Mouse (Mus musculus) naive thymus-derived CD4-positive, alpha-beta T cell, adult 2 months (primary cell): ENCODE measurements around the gene Azi2.

ENCODE experiments used
- DNase-seq: peaks from one replicate; pipeline ENCODE4 v3.0.0-alpha.2; 2011; ENCODE audit warnings: low read depth

The Azi2 gene

DNA sequence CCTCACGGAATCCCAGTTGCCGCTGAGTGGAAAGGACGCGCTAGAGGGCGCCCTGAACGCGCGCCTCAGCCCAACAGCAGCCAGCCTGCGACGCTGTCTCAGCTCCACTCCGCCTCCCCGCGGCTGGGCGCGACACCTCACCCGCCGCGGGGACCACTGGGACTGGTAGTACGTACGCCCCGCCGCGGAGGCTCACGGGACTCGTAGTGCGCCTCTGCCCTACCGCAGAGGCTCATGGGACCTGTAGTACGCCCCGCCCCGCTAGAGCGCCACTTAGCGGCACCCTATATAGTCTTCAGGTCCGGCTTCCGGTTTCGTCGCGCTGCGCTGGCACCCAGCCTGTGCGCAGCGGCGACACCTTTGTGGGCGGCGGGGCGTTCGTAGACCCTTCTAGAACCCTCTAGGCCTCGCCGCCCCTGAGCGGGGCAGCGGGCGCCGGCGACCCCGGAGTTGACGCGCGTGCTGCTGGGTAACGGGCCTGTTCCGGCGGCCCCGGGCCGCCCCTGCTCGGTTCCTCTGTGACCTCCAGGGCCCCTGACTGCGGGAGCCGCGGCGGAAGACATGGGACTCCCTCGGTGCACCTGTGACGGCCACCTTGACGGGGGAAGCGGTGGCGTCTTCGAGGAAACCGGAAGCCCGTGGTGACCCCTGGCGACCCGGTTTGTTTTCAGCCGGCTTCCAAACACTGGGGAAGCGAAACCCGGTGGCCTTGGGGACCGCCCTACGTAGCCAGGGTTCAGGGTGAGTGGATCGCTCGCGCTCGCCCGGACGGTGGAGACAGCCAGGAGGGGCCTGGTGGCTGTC, at the start of gene Azi2:
TSS of gene Azi2 (plus strand) at position 282 of the 804 bp plus-strand sequence.
- peak; percentile 100 for DNase-seq

GRCm38 (mm10) chr9:117996631-117997030, 43.7 kb upstream of the Azi2 start:
- DNase-seq = no peak

GRCm38 (mm10) chr9:118001488-118001887, 38.8 kb upstream of the Azi2 start:
- DNase-seq = no peak

- DNase-seq = no peak
Observed at GRCm38 (mm10) chr9:118003218-118003886, 36.9 kb upstream of the Azi2 start.

DNA sequence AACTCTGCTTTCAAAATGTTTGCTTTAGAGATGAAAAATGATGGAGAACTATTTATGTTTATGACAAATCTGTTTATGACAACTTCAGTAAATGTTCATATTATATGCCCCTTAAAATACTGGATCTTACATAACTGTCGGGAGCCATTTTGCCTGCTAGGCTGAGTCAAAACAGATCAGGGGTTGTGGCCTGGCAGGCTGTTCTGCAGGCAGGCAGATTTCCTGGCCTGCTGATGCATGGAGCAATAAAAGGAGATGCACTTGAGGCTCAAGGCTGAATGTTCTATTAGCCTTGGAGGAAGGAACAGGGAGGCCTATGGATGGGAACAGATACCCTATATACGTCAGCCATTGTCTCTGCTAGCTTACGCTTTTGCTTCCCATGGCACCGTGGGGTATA, 36.4 kb upstream of the Azi2 start:
- no peak for DNase-seq

GRCm38 (mm10) chr9:118012928-118013327, 27.4 kb upstream of the Azi2 start:
- no peak for DNase-seq

DNA sequence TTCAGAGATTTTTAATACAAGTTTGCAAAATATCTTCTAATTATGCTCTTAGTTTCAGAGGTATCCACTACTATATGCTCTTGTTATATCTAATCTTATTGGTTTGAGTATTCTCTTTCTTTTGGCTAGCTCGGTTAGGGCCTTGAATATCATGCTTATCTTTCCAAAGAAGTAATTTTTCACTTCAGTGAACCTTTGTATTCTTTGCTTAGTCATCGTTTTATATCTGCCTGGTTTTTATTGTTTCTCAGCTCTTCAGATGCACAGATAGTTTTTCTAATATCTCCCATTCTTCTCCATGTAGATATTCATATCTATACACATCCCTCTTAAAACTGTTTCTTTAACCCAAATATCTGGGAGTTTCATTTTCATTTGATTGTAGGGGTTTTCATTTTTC, 15.3 kb upstream of the Azi2 start:
- no peak for DNase-seq

- no peak for DNase-seq
Observed at GRCm38 (mm10) chr9:118029490-118029889, 10.8 kb upstream of the Azi2 start.

DNA sequence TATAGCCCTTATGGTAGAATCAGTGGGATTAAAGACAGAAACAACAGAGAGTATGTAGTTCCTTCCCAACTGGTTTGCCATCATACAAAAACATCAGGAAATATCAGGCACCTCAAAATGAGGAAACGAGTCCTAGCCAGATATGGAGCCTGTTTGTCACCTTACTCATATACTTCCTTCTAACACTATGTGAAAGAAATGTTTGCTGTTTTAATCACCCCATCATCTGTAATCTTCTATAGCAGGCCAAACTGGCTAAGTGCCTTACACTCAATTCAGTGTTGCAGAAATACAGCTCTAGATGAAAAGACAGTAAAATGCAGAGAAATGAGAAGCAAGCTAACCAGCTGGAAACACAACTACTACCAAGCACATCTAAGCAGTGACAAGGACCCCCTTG, 10.0 kb upstream of the Azi2 start:
- no peak for DNase-seq

GRCm38 (mm10) chr9:118031694-118032093, 8.6 kb upstream of the Azi2 start:
- DNase-seq = no peak

- DNase-seq = no peak
Observed at GRCm38 (mm10) chr9:118034990-118035389, 5.3 kb upstream of the Azi2 start.

DNA sequence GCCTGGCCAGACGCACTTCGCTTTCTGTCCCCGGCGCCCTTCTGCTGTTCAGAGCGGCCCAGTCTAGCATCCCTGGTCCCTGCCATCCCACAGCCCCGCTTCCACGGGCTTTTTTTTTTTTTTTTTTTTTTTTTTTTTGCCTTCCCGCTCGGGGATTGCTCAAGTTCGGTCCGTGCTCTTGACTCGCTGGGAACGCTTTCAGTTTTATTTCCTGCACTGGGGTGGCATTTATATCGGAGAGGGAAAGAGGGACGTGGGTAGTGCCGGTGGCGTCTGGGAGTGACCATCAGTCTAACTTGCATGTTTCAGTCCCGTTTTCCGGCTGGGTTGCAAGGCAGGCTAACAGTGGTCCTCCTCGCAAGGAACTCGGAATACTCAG, 712 bp downstream of the Azi2 start:
- DNase-seq = no peak

GRCm38 (mm10) chr9:118041646-118042045, 1.3 kb downstream of the Azi2 start:
- DNase-seq = no peak

GRCm38 (mm10) chr9:118042738-118043137, 2.4 kb downstream of the Azi2 start:
- DNase-seq = no peak

GRCm38 (mm10) chr9:118043581-118043980, 3.3 kb downstream of the Azi2 start:
- no peak for DNase-seq

DNA sequence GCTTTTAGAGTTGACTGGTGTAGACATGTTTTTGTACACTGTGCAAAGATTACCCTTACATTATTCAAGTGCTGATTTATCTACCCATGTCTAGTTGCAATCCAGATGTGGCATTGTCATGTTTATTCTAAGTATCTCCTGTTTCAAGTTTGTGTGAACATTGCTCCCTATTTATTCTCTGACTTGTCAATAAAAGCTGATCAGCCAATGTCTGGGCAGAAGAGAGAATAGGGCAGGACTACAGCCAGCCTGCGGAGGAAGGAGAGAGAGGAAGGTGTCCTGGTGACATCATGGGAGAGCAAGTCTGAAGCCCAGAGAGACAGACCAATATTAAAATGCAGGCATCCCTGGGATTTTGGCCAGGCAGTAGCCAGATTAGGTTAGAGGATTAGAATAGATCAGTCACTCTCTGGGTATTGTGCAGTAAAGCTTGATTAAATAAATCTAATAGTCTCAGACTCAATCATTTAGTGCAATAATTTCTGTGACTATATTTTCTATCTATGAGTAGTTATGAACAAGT, 4.8 kb downstream of the Azi2 start:
- no peak for DNase-seq

DNA sequence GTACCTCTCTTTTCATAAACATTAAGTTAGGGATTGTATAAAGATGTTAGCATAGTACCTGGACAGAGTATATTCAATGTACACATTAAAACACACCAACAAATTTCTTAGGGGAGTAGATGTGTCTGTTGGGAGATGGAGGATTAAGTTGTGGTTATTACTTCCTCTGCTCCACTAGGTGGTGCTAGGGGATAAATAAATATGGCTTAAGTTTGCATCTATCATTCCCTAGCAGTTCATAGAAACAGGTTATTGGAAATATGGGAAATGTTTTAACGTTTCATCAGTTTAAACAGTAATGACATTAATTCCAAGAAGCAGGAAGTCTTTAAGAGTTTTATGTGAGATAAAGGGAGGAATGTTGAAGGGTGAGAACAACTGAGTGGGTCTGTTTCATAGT, 13.0 kb downstream of the Azi2 start:
- DNase-seq = peak; percentile 59

- DNase-seq = no peak
Observed at GRCm38 (mm10) chr9:118059101-118059500, 18.8 kb downstream of the Azi2 start.

DNA sequence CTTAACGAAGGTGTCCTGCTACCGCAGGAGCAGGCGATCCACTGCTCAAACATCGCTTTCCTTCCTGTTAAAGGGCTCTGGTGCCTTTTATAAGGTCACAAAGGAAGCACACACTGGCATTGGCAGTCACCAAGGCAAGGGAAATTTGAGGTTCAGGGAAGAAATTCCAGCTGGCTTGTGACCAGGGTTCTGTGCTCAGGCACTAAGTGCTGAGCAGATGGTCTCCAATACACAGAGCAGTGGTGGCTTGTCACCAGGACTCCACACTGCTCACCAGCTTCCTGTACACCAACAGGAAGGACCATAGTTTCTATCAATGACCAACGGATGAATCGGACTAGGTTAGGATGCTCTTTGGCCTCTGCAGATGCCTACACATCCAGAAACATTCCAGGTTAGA, 30.1 kb downstream of the Azi2 start:
- no peak for DNase-seq

DNA sequence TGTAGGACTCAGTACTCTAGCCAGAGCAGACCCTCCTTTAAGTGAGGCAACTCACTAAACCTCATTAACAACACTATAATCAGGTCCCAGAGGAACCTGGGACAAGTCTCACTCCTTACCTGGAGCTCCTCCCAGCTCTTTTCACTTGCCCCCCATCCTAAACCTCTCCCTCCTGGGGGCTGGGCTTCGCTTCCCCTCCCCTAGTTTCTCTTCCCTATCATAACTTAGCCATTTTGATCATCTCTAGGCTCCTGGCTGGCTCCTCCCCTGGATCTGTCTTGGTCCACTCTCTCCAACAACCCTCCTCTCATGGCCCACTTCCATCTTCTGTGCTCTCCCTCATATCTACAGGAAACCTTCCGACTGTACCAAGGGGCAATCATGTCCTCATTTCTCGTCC, 31.0 kb downstream of the Azi2 start:
- DNase-seq = no peak

DNA sequence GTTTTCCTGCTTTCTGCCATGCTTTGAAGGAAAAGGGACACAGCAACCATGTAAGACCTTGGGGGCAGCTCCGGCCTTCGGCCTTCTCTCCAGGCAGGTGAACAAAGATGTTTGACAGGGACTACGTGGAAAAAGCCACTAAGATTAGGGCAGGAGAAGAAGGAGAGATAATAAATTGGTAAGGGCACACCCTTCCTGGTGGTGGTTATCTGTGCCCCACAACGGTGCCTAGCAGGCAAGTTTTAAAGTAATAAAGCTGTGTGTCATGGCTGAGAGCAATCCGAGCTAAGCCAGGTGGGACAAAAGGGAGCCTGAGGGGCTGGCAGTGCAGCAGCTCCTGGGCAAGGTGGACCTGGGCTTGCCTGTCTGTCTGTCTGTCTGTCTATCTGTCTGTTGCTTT, 31.8 kb downstream of the Azi2 start:
- no peak for DNase-seq

- DNase-seq = no peak
Observed at GRCm38 (mm10) chr9:118073358-118073757, 33.1 kb downstream of the Azi2 start.
